Mouse (Mus musculus) kidney, adult 2 months (tissue): ENCODE measurements at regions not wholly inside any gene's neighbourhood (a gene's known extent, or its start where the extent isn't known, plus 50 kb on each side); places are given as distances from the start of the nearest gene placed in this dataset.

Experiments
- DNase-seq: peaks from one replicate; pipeline ENCODE4 v3.0.0; 2021
- H3K27ac ChIP-seq: fragments of 200-500 bp; 2 replicates; pipeline ENCODE4 v1.5.1; 2012; ENCODE audit warnings: low read depth, low read length, control low read depth, inconsistent platforms; ENCODE audit not compliant: insufficient read depth
- H3K27me3 ChIP-seq: fragments of 200-500 bp; replicated peaks from 2 replicates; pipeline ENCODE4 v1.6.1; 2012; ENCODE audit warnings: mild to moderate bottlenecking, moderate library complexity, low read length, inconsistent platforms; ENCODE audit not compliant: control insufficient read depth, insufficient read depth
- H3K36me3 ChIP-seq: fragments of 200-500 bp; 2 replicates; pipeline ENCODE4 v1.6.1; 2012; ENCODE audit warnings: mild to moderate bottlenecking, moderate library complexity, low read length, inconsistent platforms; ENCODE audit not compliant: control insufficient read depth, insufficient read depth
- H3K4me1 ChIP-seq: fragments of 200-500 bp; 2 replicates; pipeline ENCODE4 v1.6.1; 2011; ENCODE audit warnings: low read length; ENCODE audit not compliant: control insufficient read depth, insufficient read depth
- H3K4me3 ChIP-seq: fragments of 200-500 bp; 2 replicates; pipeline ENCODE4 v1.5.1; 2011; ENCODE audit warnings: mild to moderate bottlenecking, low read depth, low read length, control low read depth; ENCODE audit not compliant: insufficient read depth
- CTCF ChIP-seq: fragments of 200-500 bp; conservative IDR thresholded peaks from 2 replicates; pipeline ENCODE4 v1.5.1; 2011; ENCODE audit warnings: low read depth, mild to moderate bottlenecking, control low read depth, low read length, moderate library complexity, mixed read lengths; ENCODE audit not compliant: insufficient read depth, insufficient read length
- POLR2A ChIP-seq: fragments of 200-500 bp; IDR thresholded peaks from one replicate; pipeline ENCODE4 v1.6.1; 2011; ENCODE audit warnings: low read depth, low read length, control low read depth
- WGBS: fragments of 180-500 bp; shearing (Covaris S2); methylation state at CpG from one replicate; pipeline ENCODE4 v1.1.7; 2018; 5-methylcytosine and 5-hydroxymethylcytosine counted together

DNA sequence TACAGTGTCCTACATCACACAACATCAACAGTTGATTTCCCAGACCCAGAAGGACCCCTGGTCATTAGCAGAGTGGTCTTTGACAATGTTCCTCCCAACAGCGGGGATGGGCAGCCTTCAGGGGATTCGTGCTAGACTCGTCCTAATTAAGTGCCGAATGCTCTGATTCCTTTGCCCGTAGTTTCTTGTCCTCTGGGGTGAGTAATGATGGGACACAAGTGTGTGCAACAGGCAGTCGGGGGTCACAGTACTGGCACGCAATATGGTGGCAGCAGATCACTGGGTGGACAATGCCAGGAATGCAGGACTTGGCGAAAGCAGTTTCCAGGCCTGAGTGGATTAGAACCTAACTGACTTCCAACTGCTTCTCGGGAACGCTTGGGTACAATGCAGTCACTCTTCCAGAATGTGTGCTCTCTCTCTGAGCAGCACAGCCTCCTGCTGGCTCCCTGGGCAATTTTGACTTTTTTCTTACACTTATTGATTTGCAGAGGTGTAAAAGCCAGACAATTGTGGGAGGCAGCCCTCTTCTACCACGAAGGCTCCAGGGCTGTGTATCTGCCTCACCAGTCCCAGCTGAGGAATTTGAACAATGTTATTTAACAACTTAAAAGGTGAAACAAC is 59.9 kb upstream of the Ssx2ip start:
- WGBS = 89% methylated on average over 11 of the region's 11 CpGs
- DNase-seq = no peak

DNA sequence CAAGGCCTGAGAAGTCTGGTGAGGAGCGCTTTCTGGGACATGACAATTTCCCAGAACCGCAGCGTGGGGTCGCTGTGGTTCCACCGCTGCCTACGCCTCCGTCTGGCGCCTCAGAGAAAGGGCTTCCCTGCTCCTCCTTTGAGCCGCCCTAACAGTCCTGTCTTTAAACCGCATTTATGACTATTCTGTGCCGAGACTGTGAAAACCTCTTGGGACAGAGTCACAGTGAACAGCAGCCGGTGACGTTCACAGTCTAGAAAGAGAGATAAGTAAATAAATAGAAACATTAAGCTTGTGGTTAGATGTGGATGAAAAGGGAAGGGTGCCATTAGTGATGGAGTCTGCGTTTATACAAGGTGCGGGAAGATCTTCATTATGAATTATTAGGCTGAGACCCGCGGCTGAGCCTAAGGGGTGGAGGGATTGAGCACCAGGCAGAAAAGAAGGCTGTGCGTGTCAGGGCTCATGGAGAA is 59.1 kb upstream of the Ssx2ip start:
- Histone ChIP-seq H3K36me3 (no peaks in the 10 kb centered on the region), H3K4me1 (no peaks in the 10 kb centered on the region), H3K27ac (no peak overlapping the region), H3K27me3 (no peaks in the 10 kb centered on the region), H3K4me3 (no peak overlapping the region)
- TF ChIP-seq POLR2A = no peak
- TF ChIP-seq CTCF = peak; percentile 95
- peak; percentile 59 for DNase-seq
- WGBS = 7% methylated on average over 18 of the region's 18 CpGs

More for the DNA sequence above, 59.9 kb upstream of the Ssx2ip start:
- no peak overlapping the region for H3K27ac ChIP-seq
- TF ChIP-seq CTCF (no peak), POLR2A (no peak)
- no peaks in the 10 kb centered on the region for H3K36me3 ChIP-seq
- H3K4me3 ChIP-seq = no peak overlapping the region
- no peaks in the 10 kb centered on the region for H3K27me3 ChIP-seq
- no peaks in the 10 kb centered on the region for H3K4me1 ChIP-seq

DNA sequence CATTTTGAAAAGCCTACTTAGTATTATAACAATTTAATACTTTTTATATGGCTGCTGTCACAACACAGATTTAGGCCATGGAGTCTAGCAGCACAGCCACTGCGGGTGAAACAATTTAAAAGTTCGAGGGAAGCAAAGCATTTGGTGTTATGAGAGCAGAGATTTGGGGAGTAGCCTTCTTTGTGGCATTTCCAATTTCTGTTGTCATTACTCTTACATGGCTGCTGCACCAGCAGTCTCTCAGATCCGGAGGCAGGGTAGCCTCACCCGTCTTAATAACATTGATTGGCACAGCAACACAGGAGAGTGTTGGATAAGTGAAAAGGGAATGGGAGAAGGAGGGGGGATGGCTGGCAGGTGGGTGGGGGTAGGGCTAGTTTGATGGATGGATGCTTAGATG is 58.5 kb upstream of the Ssx2ip start:
- Histone ChIP-seq H3K27ac (no peak overlapping the region), H3K36me3 (no peaks in the 10 kb centered on the region), H3K27me3 (no peaks in the 10 kb centered on the region), H3K4me3 (no peak overlapping the region), H3K4me1 (no peaks in the 10 kb centered on the region)
- 67% methylated on average over 4 of the region's 4 CpGs for WGBS
- TF ChIP-seq POLR2A (no peak), CTCF (no peak)
- no peak for DNase-seq

DNA sequence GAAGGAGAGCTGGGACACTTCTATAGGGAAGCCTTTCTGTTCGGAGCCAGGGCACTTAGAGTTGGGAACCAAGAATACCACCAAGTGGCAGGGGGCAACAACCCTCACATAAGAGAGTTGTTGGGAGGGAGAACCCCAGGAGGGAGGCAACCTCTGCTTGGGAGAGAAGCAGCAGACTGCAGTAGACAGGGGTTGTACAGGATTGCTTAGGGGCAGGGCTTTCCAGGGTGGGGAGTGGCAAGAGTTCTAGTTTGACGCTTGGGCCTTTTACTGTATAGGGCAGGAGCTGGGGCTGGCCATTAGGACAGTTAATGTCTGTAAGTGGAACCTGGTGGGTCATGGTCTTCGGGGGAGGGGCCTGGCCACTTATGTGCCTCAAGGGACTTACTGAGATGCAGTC is 57.1 kb upstream of the Ssx2ip start:
- Histone ChIP-seq H3K27ac (no peak overlapping the region), H3K4me3 (no peak overlapping the region), H3K36me3 (no peaks in the 10 kb centered on the region), H3K27me3 (no peaks in the 10 kb centered on the region), H3K4me1 (no peaks in the 10 kb centered on the region)
- WGBS = 80% methylated on average over 3 of the region's 3 CpGs
- TF ChIP-seq CTCF (no peak), POLR2A (no peak)
- DNase-seq = no peak

DNA sequence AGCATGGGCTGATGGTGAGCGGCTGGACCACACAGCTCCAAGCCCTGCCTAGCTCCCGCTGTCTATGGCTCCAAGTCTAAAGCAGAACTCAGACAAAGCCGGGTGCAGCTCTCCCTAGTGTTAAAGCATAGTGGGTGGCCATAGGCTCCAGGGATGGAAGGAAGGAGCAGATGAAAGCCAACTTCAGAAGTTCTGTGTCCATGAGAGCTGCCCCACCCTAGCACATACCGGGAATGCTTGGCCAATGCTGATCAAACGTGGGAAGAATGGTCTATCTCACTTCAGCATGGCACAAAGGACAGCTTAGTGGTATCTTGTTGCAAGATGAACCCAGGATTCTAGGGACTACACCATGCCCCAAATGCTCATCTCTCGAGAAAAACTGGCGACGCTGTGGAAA is 55.5 kb upstream of the Ssx2ip start:
- TF ChIP-seq CTCF (no peak), POLR2A (no peak)
- WGBS = 67% methylated on average over 8 of the region's 8 CpGs
- no peak for DNase-seq
- Histone ChIP-seq H3K4me3 (no peak overlapping the region), H3K36me3 (no peaks in the 10 kb centered on the region), H3K4me1 (no peaks in the 10 kb centered on the region), H3K27me3 (no peaks in the 10 kb centered on the region), H3K27ac (no peak overlapping the region)

DNA sequence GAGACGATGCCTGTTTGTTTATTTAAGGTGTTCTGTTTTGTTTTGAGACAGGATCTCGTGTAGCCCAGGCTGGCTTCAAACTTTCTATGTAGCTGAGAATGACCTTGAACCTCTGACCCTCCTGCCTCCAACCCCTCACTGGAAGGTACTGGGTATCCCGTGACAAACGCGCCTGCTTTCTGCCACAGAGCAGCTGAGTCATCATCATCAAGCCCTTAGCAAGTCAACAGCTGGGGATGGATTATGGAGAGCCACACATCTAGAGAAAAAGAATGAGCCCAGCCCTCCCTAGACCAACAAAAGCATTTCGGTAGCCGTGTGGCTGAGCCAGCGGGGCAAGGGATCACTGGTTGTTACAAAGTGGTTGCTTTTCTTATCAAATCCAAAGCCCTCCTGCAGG is 55.0 kb upstream of the Ssx2ip start:
- Histone ChIP-seq H3K4me1 (no peaks in the 10 kb centered on the region), H3K36me3 (no peaks in the 10 kb centered on the region), H3K4me3 (no peak overlapping the region), H3K27me3 (no peaks in the 10 kb centered on the region), H3K27ac (no peak overlapping the region)
- no peak for DNase-seq
- TF ChIP-seq POLR2A (no peak), CTCF (no peak)
- WGBS = 52% methylated on average over 8 of the region's 8 CpGs

DNA sequence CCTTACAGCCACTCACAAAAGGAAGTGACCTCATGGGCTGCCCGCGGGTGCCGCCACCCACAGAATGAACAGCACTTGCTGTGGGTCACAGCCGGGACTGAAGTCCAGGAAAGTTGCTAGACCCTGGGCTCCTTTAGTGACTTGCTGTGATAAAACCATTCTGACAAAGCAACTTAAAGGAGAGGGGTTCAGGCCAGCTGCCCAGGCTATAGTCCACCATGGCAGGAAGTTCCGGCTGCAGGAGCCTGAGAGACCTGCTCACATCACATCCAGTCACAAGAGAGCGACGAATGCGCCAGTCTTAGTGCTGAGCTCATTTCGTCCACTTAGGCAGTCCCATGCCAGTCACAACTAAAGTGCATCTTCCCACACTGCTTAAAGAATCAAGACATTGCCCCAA is 54.3 kb upstream of the Ssx2ip start:
- no peaks in the 10 kb centered on the region for H3K4me1 ChIP-seq
- no peaks in the 10 kb centered on the region for H3K27me3 ChIP-seq
- H3K36me3 ChIP-seq = no peaks in the 10 kb centered on the region
- DNase-seq = no peak
- TF ChIP-seq CTCF = no peak
- TF ChIP-seq POLR2A = no peak
- H3K27ac ChIP-seq = no peak overlapping the region
- WGBS = 96% methylated on average over 9 of the region's 9 CpGs
- no peak overlapping the region for H3K4me3 ChIP-seq

DNA sequence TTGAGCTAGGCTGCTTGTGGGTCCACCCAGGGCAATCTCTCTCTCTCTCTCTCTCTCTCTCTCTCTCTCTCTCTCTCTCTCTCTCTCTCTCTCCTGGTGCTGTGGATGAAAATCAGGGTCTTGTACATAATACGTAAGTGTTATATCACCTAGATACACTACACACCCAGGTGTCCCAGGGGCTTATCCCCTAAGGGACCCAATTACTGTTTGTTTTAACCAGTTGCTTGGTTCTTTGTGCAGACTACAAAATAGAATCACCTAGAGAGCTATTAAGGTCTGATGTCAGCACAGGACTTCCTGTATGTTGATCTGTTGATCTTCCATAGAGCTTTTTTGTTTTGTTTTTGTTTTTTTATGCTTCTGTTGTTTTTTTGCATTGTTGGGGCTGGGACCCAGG is 53.0 kb upstream of the Ssx2ip start:
- DNase-seq = no peak
- no peaks in the 10 kb centered on the region for H3K4me1 ChIP-seq
- TF ChIP-seq CTCF (no peak), POLR2A (no peak)
- WGBS = 96% methylated on average over 1 of the region's 1 CpGs
- H3K4me3 ChIP-seq = no peak overlapping the region
- no peak overlapping the region for H3K27ac ChIP-seq
- H3K36me3 ChIP-seq = no peaks in the 10 kb centered on the region
- H3K27me3 ChIP-seq = no peaks in the 10 kb centered on the region
